Mouse (Mus musculus): Measurements from ENCODE around the gene Ppp1r26. TPM values are rescaled to one million over a fixed set of nuclear protein-coding genes. Genes with fewer than 3 reads are reported as not detected.
A peak's percentile ranks its signal among the peaks of the same experiment; 100 is the strongest.
"Not testable (repeated sequence)": the region's sequence is repeated elsewhere in the genome, so short reads cannot be mapped to it uniquely, and the experiment has no call there.

The Ppp1r26 gene
- polyA plus RNA-seq, 1 experiment from 2014 or later = 2.3 TPM

DNA sequence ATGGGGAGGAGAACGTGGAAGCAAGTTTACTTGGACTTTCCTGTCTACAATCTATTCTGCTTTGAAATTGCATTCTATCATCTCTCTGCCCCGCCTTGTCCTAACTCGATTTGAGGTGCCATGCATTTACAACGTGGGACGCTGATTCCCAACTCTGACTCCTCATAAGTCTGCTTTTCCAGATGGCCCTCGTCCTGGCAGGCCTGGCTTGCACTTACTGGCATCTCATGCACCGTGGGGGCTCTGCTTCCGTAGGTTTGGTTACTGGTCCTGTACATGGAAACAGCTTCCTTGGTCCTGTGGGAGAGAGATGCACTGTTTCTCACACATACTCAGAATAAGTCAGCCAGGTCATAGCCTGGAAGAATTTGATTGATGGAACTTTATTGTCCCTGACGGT, 18.3 kb downstream of the Ppp1r26 start:
- Histone ChIP-seq H3K27ac (ENCODE audit: low read length) (no peak overlapping the region), H3K4me3 (ENCODE audit: low read length) (no peak overlapping the region), H3K9ac (ENCODE audit: low read depth, low read length) (no peak overlapping the region), H3K9me3 (ENCODE audit: control insufficient read depth, low read length) (no peaks in the 10 kb centered on the region), H3K27me3 (replicated peaks; ENCODE audit: control insufficient read depth, insufficient read depth, low read length) (no peaks in the 10 kb centered on the region), H3K4me1 (ENCODE audit: control insufficient read depth, insufficient read depth, low read length) (peaks cover 14% of the 10 kb centered on the region), H3K36me3 (ENCODE audit: control insufficient read depth, insufficient read depth, low read length) (peaks cover 9% of the 10 kb centered on the region), H3K4me2 (ENCODE audit: low read depth, low read length) (no peak overlapping the region)
- WGBS = 78% methylated on average over 9 of the region's 9 CpGs
- ATAC-seq = no peak

DNA sequence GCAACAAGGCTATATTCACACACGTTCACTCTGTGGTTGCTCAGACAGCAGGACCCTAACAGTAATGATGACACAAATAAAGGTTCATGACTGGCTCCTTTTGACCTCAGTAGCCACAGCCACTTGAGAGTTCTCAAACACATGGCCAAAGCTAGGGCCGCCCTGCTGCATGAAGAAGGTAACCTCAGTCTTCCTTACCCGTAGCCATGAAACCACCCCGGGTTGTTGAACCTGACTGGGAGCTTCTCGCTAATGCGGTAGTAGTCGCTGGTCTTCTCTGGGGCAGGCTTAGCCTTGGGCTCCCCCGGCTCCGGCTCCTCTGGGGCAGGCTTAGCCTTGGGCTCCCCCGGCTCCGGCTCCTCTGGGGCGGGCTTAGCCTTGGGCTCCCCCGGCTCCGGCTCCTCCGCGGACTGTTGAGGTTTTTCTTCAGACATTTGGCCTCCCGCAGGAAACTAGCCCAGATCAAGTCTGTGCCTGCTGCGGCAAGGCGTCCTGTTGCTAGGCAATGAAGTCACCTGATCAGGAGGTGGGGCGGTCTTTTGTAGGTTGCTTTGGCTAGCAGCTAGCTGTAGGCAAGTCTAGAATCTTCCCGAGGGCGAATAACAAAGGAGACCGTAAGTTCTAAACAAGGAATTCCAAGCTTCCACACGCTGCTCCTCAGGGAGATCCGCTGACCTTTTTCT, 19.4 kb downstream of the Ppp1r26 start, which contains the start of gene 1700007K13Rik:
TSS of gene 1700007K13Rik (minus strand) at position 497 of the 683 bp plus-strand sequence.
- Histone ChIP-seq H3K9me3 (ENCODE audit: control insufficient read depth, low read length) (no peaks in the 10 kb centered on the region), H3K9ac (ENCODE audit: low read depth, low read length) (peak within 1 kb of the TSS; percentile 58), H3K27ac (ENCODE audit: low read length) (no peak within 1 kb of the TSS), H3K27me3 (replicated peaks; ENCODE audit: control insufficient read depth, insufficient read depth, low read length) (no peaks in the 10 kb centered on the region), H3K4me1 (ENCODE audit: control insufficient read depth, insufficient read depth, low read length) (peaks cover 14% of the 10 kb centered on the region), H3K4me2 (ENCODE audit: low read depth, low read length) (peak within 1 kb of the TSS; percentile 51), H3K36me3 (ENCODE audit: control insufficient read depth, insufficient read depth, low read length) (peaks cover 18% of the 10 kb centered on the region), H3K4me3 (ENCODE audit: low read length) (peak within 1 kb of the TSS; percentile 26)
- ATAC-seq = peak; percentile 59
- WGBS = 7% methylated on average over 25 of the region's 25 CpGs

DNA sequence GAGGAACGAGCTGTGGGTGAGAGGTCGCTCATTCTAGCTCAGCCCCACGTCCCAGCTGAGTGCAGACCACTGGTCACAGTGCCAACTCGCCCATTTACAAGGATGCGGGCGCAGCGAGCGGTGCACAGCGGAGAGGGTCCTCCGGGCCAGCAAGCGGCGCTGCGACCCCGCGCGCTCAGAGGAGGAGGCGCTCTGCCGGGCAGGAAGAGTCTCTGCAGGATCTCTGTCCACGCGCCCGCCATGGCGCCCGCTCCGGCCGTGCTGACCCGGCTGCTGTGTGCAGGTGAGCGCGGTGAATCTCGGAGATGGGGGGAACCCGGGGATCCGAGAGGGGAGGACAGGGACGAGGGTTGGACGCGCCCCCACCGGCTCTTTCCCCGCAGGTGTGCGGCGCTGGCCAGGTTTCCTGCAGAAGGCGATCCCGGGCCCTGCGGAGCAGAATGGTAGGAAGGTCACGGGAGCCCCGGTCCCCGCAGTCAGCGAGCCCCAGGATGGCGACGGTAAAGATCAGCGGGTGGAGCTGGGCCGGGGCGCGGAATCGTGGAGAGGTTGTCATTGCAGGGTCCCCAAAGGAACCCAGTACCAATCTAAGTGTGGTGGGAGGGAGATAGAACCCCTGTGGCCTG, 21.4 kb downstream of the Ppp1r26 start, which contains the start of gene Mrps2:
TSS of gene Mrps2 (plus strand) at position 207 of the 626 bp plus-strand sequence.
- Histone ChIP-seq H3K27me3 (replicated peaks; ENCODE audit: control insufficient read depth, insufficient read depth, low read length) (no peaks in the 10 kb centered on the region), H3K9me3 (ENCODE audit: control insufficient read depth, low read length) (peaks cover 2% of the 10 kb centered on the region; the same call in 1 of the 2 replicates), H3K36me3 (ENCODE audit: control insufficient read depth, insufficient read depth, low read length) (peaks cover 30% of the 10 kb centered on the region), H3K4me3 (ENCODE audit: low read length) (peak within 1 kb of the TSS; percentile 90), H3K27ac (ENCODE audit: low read length) (no peak within 1 kb of the TSS), H3K9ac (ENCODE audit: low read depth, low read length) (peak within 1 kb of the TSS; percentile 94), H3K4me2 (ENCODE audit: low read depth, low read length) (peak within 1 kb of the TSS; percentile 59), H3K4me1 (ENCODE audit: control insufficient read depth, insufficient read depth, low read length) (peaks cover 14% of the 10 kb centered on the region)
- under 1% methylated on average over 52 of the region's 52 CpGs for WGBS
- peak; percentile 90 for ATAC-seq

DNA sequence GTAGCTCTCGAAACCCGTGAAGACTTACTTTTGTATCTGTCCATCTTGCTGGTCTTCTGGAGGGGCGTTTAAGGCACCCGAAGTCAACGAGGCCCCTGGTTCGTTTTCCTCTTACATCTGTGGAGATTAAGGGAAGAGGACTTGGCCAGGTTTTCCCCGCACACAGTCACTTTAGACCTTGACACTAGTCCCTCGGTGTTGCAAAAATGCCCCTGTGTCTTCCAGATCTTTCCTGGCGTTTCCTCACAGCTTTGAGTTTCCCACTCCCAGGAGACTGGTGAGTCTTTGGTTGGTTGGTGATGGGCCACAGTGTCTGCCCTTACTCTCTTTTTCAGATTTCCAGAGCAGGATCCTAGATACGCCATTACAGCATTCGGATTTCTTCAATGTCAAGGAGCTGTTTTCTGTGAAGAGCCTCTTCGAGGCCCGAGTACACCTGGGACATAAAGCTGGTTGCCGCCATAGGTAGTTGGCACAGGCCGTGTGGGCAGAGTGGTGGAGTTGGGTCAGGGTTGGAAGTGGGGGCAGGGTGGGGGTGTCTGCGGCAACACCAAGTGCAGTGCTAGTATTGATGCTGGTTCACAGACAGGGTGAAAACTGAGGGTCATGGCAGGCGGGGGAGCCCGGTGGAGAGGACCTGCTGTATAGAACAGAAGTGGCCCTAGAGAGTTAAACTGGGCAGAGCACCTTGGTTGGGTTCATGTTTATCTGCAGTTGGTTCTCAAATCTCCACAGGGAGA, 22.1 kb downstream of the Ppp1r26 start:
- H3K27ac ChIP-seq (ENCODE audit: low read length) = no peak overlapping the region
- peak overlapping the region; percentile 90 for H3K4me3 ChIP-seq (ENCODE audit: low read length)
- no peaks in the 10 kb centered on the region for H3K27me3 ChIP-seq (replicated peaks; ENCODE audit: control insufficient read depth, insufficient read depth, low read length)
- peaks cover 4% of the 10 kb centered on the region; the same call in 1 of the 2 replicates for H3K9me3 ChIP-seq (ENCODE audit: control insufficient read depth, low read length)
- H3K4me1 ChIP-seq (ENCODE audit: control insufficient read depth, insufficient read depth, low read length) = peaks cover 14% of the 10 kb centered on the region
- 56% methylated on average over 18 of the region's 18 CpGs for WGBS
- ATAC-seq = no peak
- peak overlapping the region; percentile 59 for H3K4me2 ChIP-seq (ENCODE audit: low read depth, low read length)
- peak overlapping the region; percentile 94 for H3K9ac ChIP-seq (ENCODE audit: low read depth, low read length)
- peaks cover 30% of the 10 kb centered on the region for H3K36me3 ChIP-seq (ENCODE audit: control insufficient read depth, insufficient read depth, low read length)

DNA sequence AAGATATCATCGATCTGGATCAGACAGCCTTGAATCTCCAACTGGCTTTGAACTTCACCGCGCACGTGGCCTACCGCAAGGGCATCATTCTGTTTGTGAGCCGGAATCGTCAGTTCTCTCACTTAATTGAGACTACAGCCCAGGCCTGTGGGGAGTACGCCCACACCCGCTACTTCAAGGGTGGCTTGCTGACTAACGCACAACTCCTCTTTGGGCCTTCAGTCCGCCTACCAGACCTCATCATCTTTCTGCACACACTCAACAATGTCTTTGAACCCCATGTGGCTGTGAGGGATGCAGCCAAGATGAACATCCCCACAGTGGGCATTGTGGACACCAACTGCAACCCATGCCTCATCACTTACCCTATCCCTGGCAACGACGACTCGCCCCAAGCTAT, 22.9 kb downstream of the Ppp1r26 start:
- no peak for ATAC-seq
- Histone ChIP-seq H3K4me1 (ENCODE audit: control insufficient read depth, insufficient read depth, low read length) (peaks cover 14% of the 10 kb centered on the region), H3K4me3 (ENCODE audit: low read length) (no peak overlapping the region), H3K27ac (ENCODE audit: low read length) (no peak overlapping the region), H3K9ac (ENCODE audit: low read depth, low read length) (no peak overlapping the region), H3K9me3 (ENCODE audit: control insufficient read depth, low read length) (peaks cover 4% of the 10 kb centered on the region; the same call in 1 of the 2 replicates), H3K36me3 (ENCODE audit: control insufficient read depth, insufficient read depth, low read length) (peaks cover 30% of the 10 kb centered on the region), H3K27me3 (replicated peaks; ENCODE audit: control insufficient read depth, insufficient read depth, low read length) (no peaks in the 10 kb centered on the region), H3K4me2 (ENCODE audit: low read depth, low read length) (no peak overlapping the region)
- whole genome bisulfite sequencing = 96% methylated on average over 14 of the region's 14 CpGs

DNA sequence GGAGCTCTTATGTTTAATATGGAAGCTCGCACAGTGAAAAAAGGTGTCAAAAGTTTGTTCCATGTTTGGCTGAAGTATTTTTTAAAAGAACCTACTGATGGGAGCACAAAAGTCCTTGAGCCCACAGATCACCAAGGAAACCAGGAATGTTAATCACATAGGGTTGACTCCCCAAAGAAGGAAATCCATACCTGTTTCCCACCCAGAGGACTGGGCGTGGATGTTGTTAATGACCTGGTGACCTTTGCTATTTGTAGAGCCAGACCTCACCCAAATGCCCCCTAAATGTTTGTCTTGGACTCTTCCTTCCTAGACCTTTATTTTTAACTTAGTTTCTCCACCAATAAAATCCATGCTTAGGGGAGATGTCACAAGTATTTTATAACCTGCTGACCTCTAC, 24.0 kb downstream of the Ppp1r26 start:
- Histone ChIP-seq H3K9me3 (ENCODE audit: control insufficient read depth, low read length) (peaks cover 4% of the 10 kb centered on the region; the same call in 1 of the 2 replicates), H3K4me1 (ENCODE audit: control insufficient read depth, insufficient read depth, low read length) (peaks cover 14% of the 10 kb centered on the region), H3K4me3 (ENCODE audit: low read length) (no peak overlapping the region), H3K27me3 (replicated peaks; ENCODE audit: control insufficient read depth, insufficient read depth, low read length) (no peaks in the 10 kb centered on the region), H3K36me3 (ENCODE audit: control insufficient read depth, insufficient read depth, low read length) (peaks cover 30% of the 10 kb centered on the region), H3K27ac (ENCODE audit: low read length) (no peak overlapping the region), H3K9ac (ENCODE audit: low read depth, low read length) (no peak overlapping the region), H3K4me2 (ENCODE audit: low read depth, low read length) (no peak overlapping the region)
- ATAC-seq = no peak
- 77% methylated on average over 2 of the region's 2 CpGs for WGBS

DNA sequence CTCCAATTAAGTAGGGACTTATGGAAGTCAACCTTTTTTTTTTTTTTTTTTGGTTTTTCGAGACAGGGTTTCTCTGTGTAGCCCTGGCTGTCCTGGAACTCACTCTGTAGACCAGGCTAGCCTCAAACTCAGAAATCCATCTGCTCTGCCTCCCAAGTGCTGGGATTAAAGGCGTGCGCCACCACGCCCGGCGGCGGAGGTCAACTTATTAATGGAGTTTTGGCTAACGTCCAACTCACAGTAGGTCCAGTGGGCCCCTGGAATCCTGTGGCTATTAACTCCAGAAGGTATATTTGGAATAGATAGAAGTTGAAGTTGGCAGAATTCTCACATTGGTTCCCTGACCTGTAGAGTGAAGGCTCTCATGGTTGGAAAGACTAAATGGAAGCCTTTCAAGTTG, 25.4 kb downstream of the Ppp1r26 start:
- not testable (repeated sequence) for H3K4me1 ChIP-seq (ENCODE audit: control insufficient read depth, insufficient read depth, low read length); ATAC-seq; H3K9ac ChIP-seq (ENCODE audit: low read depth, low read length); H3K4me3 ChIP-seq (ENCODE audit: low read length); H3K27ac ChIP-seq (ENCODE audit: low read length); H3K9me3 ChIP-seq (ENCODE audit: control insufficient read depth, low read length); H3K27me3 ChIP-seq (replicated peaks; ENCODE audit: control insufficient read depth, insufficient read depth, low read length); H3K4me2 ChIP-seq (ENCODE audit: low read depth, low read length)
- H3K36me3 ChIP-seq (ENCODE audit: control insufficient read depth, insufficient read depth, low read length) = peaks cover 30% of the 10 kb centered on the region
- 96% methylated on average over 8 of the region's 8 CpGs for WGBS

DNA sequence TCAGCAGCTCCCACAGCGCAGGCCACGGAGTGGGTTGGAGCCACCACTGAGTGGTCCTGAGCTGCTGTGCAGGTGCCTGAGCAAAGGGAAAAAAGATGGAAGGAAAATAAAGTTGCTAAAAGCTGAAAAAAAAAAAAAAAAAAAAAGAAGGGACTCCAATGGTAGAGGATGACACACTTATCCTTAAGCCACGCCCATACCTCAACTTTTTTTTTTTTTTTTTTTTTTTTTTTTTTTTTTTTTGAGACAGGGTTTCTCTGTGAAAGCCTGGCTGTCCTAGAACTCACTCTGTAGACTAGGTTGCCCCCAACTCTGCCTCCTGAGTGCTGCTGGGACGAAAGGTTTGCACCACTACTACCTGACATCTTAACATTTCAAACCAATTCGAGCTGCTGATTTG, 31.4 kb downstream of the Ppp1r26 start:
- H3K9me3 ChIP-seq (ENCODE audit: control insufficient read depth, low read length); H3K27me3 ChIP-seq (replicated peaks; ENCODE audit: control insufficient read depth, insufficient read depth, low read length); H3K27ac ChIP-seq (ENCODE audit: low read length); H3K4me3 ChIP-seq (ENCODE audit: low read length); H3K36me3 ChIP-seq (ENCODE audit: control insufficient read depth, insufficient read depth, low read length); H3K4me2 ChIP-seq (ENCODE audit: low read depth, low read length); H3K9ac ChIP-seq (ENCODE audit: low read depth, low read length); ATAC-seq; H3K4me1 ChIP-seq (ENCODE audit: control insufficient read depth, insufficient read depth, low read length): not testable (repeated sequence)
- WGBS = 96% methylated on average over 5 of the region's 5 CpGs

Data from intestine, embryonic 16.5 days (tissue).